Mouse (Mus musculus): ENCODE measurements at regions not wholly inside any gene's neighbourhood (a gene's known extent, or its start where the extent isn't known, plus 50 kb on each side); places are given as distances from the start of the nearest gene placed in this dataset.

- TF ChIP-seq CTCF (IDR thresholded peaks at IDR 0.05; ENCODE audit: low read depth, low read length) (no peak), TAL1 (conservative IDR thresholded peaks at IDR 0.05; ENCODE audit: low read depth, low read length) (no peak), POLR2AphosphoS5 (IDR thresholded peaks at IDR 0.05; ENCODE audit: insufficient replicate concordance, low read depth, low read length) (no peak), GATA1 (IDR thresholded peaks at IDR 0.05; ENCODE audit: borderline replicate concordance, low read length) (no peak)
These were observed 162.3 kb upstream of the Snx19 start for GRCm38 (mm10) chr9:30264533-30265168.

Measured in G1E (cell line).